Mouse (Mus musculus): ENCODE data around the gene Srsf11. TPM values are rescaled to one million over a fixed set of nuclear protein-coding genes. Genes with fewer than 3 reads are reported as not detected.

Srsf11 gene
- 267 and 386 TPM in 2 replicates for polyA plus RNA-seq (2012; rRNA removed; ENCODE audit: low replicate concordance)

DNA sequence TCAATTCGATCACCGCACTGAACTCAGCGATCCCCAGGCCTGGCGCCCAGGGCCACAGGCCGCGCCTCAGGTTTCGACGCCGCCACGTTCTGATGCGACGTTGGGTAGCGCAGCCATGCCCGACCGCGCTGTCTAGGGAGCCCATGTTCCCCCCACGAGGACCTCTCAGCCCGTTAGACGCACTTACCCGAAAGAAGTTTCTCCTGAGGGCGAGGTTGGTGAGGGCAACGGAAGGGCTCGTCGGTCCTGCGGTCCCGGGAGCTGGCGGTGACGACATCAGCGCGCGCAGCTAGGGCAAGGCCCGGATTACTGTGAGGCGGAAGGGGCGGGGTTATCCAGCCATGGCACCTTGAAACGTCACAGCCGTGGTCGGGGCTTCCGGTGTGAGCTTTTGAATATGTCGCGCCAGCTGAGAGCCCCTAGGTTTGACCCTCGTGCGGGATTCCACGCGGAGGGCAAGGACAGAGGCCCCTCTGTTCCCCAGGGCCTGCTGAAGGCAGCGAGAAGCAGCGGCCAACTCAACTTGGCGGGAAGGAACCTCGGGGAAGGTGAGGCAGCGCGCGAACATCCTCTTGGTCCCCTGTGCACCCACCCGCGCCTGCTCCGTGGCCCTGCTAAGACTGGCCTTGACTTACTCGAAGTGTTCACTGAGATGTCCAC is at the start of gene Srsf11, which contains the start of gene Lrrc40:
Gene Srsf11 (minus strand): TSS at position 311 of the 660 bp plus-strand sequence.
Gene Lrrc40 (plus strand): TSS at position 334 of the 660 bp plus-strand sequence.

Other genes with a start within 250 kb of the Srsf11 start
- 10.3 and 15.6 TPM in 2 replicates for gene Cth, start 111.6 kb downstream of the Srsf11 start, polyA plus RNA-seq (2012; rRNA removed; ENCODE audit: low replicate concordance)
- gene Ankrd13c, start 89.4 kb downstream of the Srsf11 start, polyA plus RNA-seq (2012; rRNA removed; ENCODE audit: low replicate concordance): 11.9 and 22.4 TPM in 2 replicates
- 5.9 and 9.4 TPM in 2 replicates for gene Lrrc40, start within 50 bp of the Srsf11 start, polyA plus RNA-seq (2012; rRNA removed; ENCODE audit: low replicate concordance)